In genomic region chr5:129778996-129779716, GRCm38 (mm10) we compare ENCODE assay signal across 7 mouse cellular contexts. TPM values are rescaled to one million over a fixed set of nuclear protein-coding genes. Genes with fewer than 3 reads are reported as not detected.
A peak's percentile ranks its signal among the peaks of the same experiment; 100 is the strongest.
DNase-seq lines count a peak whose midpoint lies in the region; ATAC-seq and TF ChIP-seq lines count a peak whose summit lies in the region.

No protein-coding gene starts in this region.

- H3K9me3 ChIP-seq in embryonic facial prominence, embryonic 11.5 days (replicated peaks; ENCODE audit: control insufficient read depth, low read length) = no peaks in the 10 kb centered on the region
- no peaks in the 10 kb centered on the region for H3K9me3 ChIP-seq in limb, embryonic 10.5 days (replicated peaks)
- no peaks in the 10 kb centered on the region for H3K9me3 ChIP-seq in midbrain, embryonic 12.5 days

- peak; percentile 31; the same call in 1 of the 2 replicates for TF ChIP-seq POLR2A in small intestine, adult 2 months (IDR thresholded peaks at IDR 0.05; ENCODE audit: low read depth, low read length)

- no peaks in the 10 kb centered on the region for H3K27me3 ChIP-seq in embryonic facial prominence, embryonic 11.5 days (ENCODE audit: control insufficient read depth, insufficient read depth, low read length)
- no peaks in the 10 kb centered on the region for H3K27me3 ChIP-seq in limb, embryonic 10.5 days (ENCODE audit: low read depth, poor library complexity, severe bottlenecking)
- H3K27me3 ChIP-seq in midbrain, embryonic 12.5 days = no peaks in the 10 kb centered on the region
- H3K27me3 ChIP-seq in small intestine, adult 2 months (ENCODE audit: control insufficient read depth, insufficient read depth, low read length) = no peaks in the 10 kb centered on the region

- H3K36me3 ChIP-seq in embryonic facial prominence, embryonic 11.5 days (replicated peaks; ENCODE audit: control insufficient read depth, insufficient read depth, low read depth, low read length) = no peaks in the 10 kb centered on the region
- 0 out of 2 replicates have a peak, but pooled peaks cover 2% of the 10 kb centered on the region for H3K36me3 ChIP-seq in limb, embryonic 10.5 days
- H3K36me3 ChIP-seq in midbrain, embryonic 12.5 days = no peaks in the 10 kb centered on the region
- no peaks in the 10 kb centered on the region for H3K36me3 ChIP-seq in small intestine, adult 2 months (ENCODE audit: control insufficient read depth, insufficient read depth, low read length)

- peak overlapping the region; percentile 42 for H3K4me3 ChIP-seq in embryonic facial prominence, embryonic 11.5 days (ENCODE audit: low read depth, low read length)
- H3K4me3 ChIP-seq in limb, embryonic 10.5 days = peak overlapping the region; percentile 63
- peak overlapping the region; percentile 47 for H3K4me3 ChIP-seq in midbrain, embryonic 12.5 days
- H3K4me3 ChIP-seq in small intestine, adult 2 months (ENCODE audit: low read depth, low read length) = peak overlapping the region; percentile 70

- no peak for TF ChIP-seq CTCF in small intestine, adult 2 months (IDR thresholded peaks at IDR 0.05; ENCODE audit: extremely low read depth, insufficient read length, insufficient replicate concordance, low read depth, low read length)

- ATAC-seq in embryonic facial prominence, embryonic 11.5 days (replicated peaks; ENCODE audit: insufficient number of reproducible peaks, low FRiP score, low TSS enrichment, low read depth) = peak; percentile 88
- ATAC-seq in midbrain, embryonic 12.5 days (ENCODE audit: low FRiP score, low read depth) = peak; percentile 85

- H3K27ac ChIP-seq in embryonic facial prominence, embryonic 11.5 days (replicated peaks; ENCODE audit: low read depth, low read length) = no peak overlapping the region
- peak overlapping the region; percentile 72 for H3K27ac ChIP-seq in limb, embryonic 10.5 days
- H3K27ac ChIP-seq in midbrain, embryonic 12.5 days (replicated peaks) = no peak overlapping the region
- no peak overlapping the region for H3K27ac ChIP-seq in small intestine, adult 2 months (ENCODE audit: insufficient read depth, low read depth, low read length)

- peak; percentile 85 for DNase-seq in adrenal gland, postnatal 25 days
- peak; percentile 91 for DNase-seq in embryonic facial prominence, embryonic 11.5 days (ENCODE audit: low spot score)
- DNase-seq in heart, adult 11 months = peak; percentile 98
- peak; percentile 83 for DNase-seq in kidney, adult 11 months
- peak; percentile 82 for DNase-seq in limb, embryonic 10.5 days (ENCODE audit: low spot score)

- peak overlapping the region; percentile 60 for H3K9ac ChIP-seq in embryonic facial prominence, embryonic 11.5 days (replicated peaks; ENCODE audit: low read length)
- peak overlapping the region; percentile 59 for H3K9ac ChIP-seq in midbrain, embryonic 12.5 days (replicated peaks)

- H3K4me1 ChIP-seq in embryonic facial prominence, embryonic 11.5 days (ENCODE audit: control insufficient read depth, insufficient read depth, low read length) = no peaks in the 10 kb centered on the region
- peaks cover 16% of the 10 kb centered on the region for H3K4me1 ChIP-seq in limb, embryonic 10.5 days
- peaks cover 10% of the 10 kb centered on the region; the same call in 1 of the 2 replicates for H3K4me1 ChIP-seq in midbrain, embryonic 12.5 days
- no peaks in the 10 kb centered on the region for H3K4me1 ChIP-seq in small intestine, adult 2 months (ENCODE audit: control insufficient read depth, insufficient read depth, insufficient read length, low read length)

- 2% methylated on average over 32 of the region's 32 CpGs for WGBS in embryonic facial prominence, embryonic 11.5 days
- 2% methylated on average over 32 of the region's 32 CpGs for WGBS in limb, embryonic 10.5 days
- WGBS in midbrain, embryonic 12.5 days = 3% methylated on average over 32 of the region's 32 CpGs
- WGBS in small intestine, adult 2 months = 2% methylated on average over 32 of the region's 32 CpGs

- H3K4me2 ChIP-seq in embryonic facial prominence, embryonic 11.5 days (ENCODE audit: low read depth, low read length) = peak overlapping the region; percentile 73
- H3K4me2 ChIP-seq in midbrain, embryonic 12.5 days (replicated peaks) = peak overlapping the region; percentile 74

RNA-seq across cellular contexts. Expression of gene Psph, which starts 8.1 kb away (rescaled TPM):
- 18.9 and 20.5 TPM in 2 replicates for total RNA-seq in adrenal gland, postnatal 25 days (2021)
- 34.9 and 36.0 TPM in 2 replicates for polyA plus RNA-seq in embryonic facial prominence, embryonic 11.5 days (2014; fragmentation: Nextera tagmentation; extraction: Ambion mirVana)
- polyA plus RNA-seq in limb, embryonic 10.5 days (2016; fragmentation: Nextera tagmentation; extraction: Ambion mirVana) = 33.8 and 34.0 TPM in 2 replicates
- polyA plus RNA-seq in midbrain, embryonic 12.5 days (2016; fragmentation: Nextera tagmentation; extraction: Ambion mirVana) = 33.8 and 39.3 TPM in 2 replicates
- polyA plus RNA-seq in small intestine, adult 2 months (2012; rRNA removed) = 4.2 and 10.2 TPM in 2 replicates

RNA-seq across cellular contexts. Expression of gene Nipsnap2, which starts 54.3 kb away (rescaled TPM):
- 117 and 132 TPM in 2 replicates for total RNA-seq in adrenal gland, postnatal 25 days (2021)
- 85.1 and 92.1 TPM in 2 replicates for polyA plus RNA-seq in embryonic facial prominence, embryonic 11.5 days (2014; fragmentation: Nextera tagmentation; extraction: Ambion mirVana)
- polyA plus RNA-seq in limb, embryonic 10.5 days (2016; fragmentation: Nextera tagmentation; extraction: Ambion mirVana) = 59.6 and 75.0 TPM in 2 replicates
- polyA plus RNA-seq in midbrain, embryonic 12.5 days (2016; fragmentation: Nextera tagmentation; extraction: Ambion mirVana) = 81.5 and 83.3 TPM in 2 replicates
- 10.3 and 14.9 TPM in 2 replicates for polyA plus RNA-seq in small intestine, adult 2 months (2012; rRNA removed)
